Mouse (Mus musculus): Measurements from ENCODE around the gene Uggt2. TPM values are rescaled to one million over a fixed set of nuclear protein-coding genes. Genes with fewer than 3 reads are reported as not detected.

The Uggt2 gene
- polyA plus RNA-seq, 1 experiment from 2014 or later: 12.7 TPM

- ATAC-seq (replicated peaks; ENCODE audit: low FRiP score): peak; percentile 2; the same call in 1 of the 2 replicates
Observed at GRCm38 (mm10) chr14:118936952-118937351, 162.3 kb downstream of the Uggt2 start.

GRCm38 (mm10) chr14:118936236-118936635, 163.0 kb downstream of the Uggt2 start:
- Histone ChIP-seq H3K27ac (no peak overlapping the region), H3K9ac (no peak overlapping the region), H3K9me3 (replicated peaks) (no peaks in the 10 kb centered on the region), H3K4me3 (replicated peaks) (no peak overlapping the region), H3K36me3 (no peaks in the 10 kb centered on the region), H3K27me3 (no peaks in the 10 kb centered on the region), H3K4me1 (peaks cover 23% of the 10 kb centered on the region), H3K4me2 (no peak overlapping the region)
- ATAC-seq (replicated peaks; ENCODE audit: low FRiP score): no peak
- 55% methylated on average over 3 of the region's 3 CpGs for WGBS

More at GRCm38 (mm10) chr14:118936952-118937351, 162.3 kb downstream of the Uggt2 start:
- Histone ChIP-seq H3K36me3 (no peaks in the 10 kb centered on the region), H3K4me3 (replicated peaks) (peak overlapping the region; percentile 95), H3K27ac (peak overlapping the region; percentile 82), H3K9ac (peak overlapping the region; percentile 49), H3K4me1 (peaks cover 27% of the 10 kb centered on the region), H3K4me2 (peak overlapping the region; percentile 67), H3K9me3 (replicated peaks) (no peaks in the 10 kb centered on the region), H3K27me3 (no peaks in the 10 kb centered on the region)
- 32% methylated on average over 4 of the region's 4 CpGs for WGBS

Other genes starting within 250 kb of the Uggt2 start
- 17.6 and 20.1 TPM in 2 replicates for gene Dzip1, start 174.0 kb downstream of the Uggt2 start, polyA plus RNA-seq (2015; fragmentation: Nextera tagmentation; extraction: Ambion mirVana)
- gene Dnajc3, start 161.5 kb downstream of the Uggt2 start, polyA plus RNA-seq (2015; fragmentation: Nextera tagmentation; extraction: Ambion mirVana): 45.8 and 48.9 TPM in 2 replicates
- gene Hs6st3, start 38.9 kb upstream of the Uggt2 start, polyA plus RNA-seq (2015; fragmentation: Nextera tagmentation; extraction: Ambion mirVana): 0.09 and 0.18 TPM in 2 replicates

Data from kidney, embryonic 15.5 days (tissue).